Mouse (Mus musculus) lung, adult 10 weeks (tissue): ENCODE results near the gene Med20. TPM values are rescaled to one million over a fixed set of nuclear protein-coding genes. Genes with fewer than 3 reads are reported as not detected.

Experiments used
- polyA plus RNA-seq: library from polyadenylated mRNA; stranded (reverse); fragments of 350-450 nt; fragmentation: Illumina TruSeq; extraction: RNeasy Lipid Tissue Mini Kit (QIAGEN cat#74804); gene quantifications from one replicate; pipeline ENCODE4 v1.2.3, GENCODE M21; 2014; ENCODE audit warnings: low read depth, low replicate concordance; ENCODE audit not compliant: insufficient read depth

Gene Med20
- 16.2 TPM for polyA plus RNA-seq

DNA sequence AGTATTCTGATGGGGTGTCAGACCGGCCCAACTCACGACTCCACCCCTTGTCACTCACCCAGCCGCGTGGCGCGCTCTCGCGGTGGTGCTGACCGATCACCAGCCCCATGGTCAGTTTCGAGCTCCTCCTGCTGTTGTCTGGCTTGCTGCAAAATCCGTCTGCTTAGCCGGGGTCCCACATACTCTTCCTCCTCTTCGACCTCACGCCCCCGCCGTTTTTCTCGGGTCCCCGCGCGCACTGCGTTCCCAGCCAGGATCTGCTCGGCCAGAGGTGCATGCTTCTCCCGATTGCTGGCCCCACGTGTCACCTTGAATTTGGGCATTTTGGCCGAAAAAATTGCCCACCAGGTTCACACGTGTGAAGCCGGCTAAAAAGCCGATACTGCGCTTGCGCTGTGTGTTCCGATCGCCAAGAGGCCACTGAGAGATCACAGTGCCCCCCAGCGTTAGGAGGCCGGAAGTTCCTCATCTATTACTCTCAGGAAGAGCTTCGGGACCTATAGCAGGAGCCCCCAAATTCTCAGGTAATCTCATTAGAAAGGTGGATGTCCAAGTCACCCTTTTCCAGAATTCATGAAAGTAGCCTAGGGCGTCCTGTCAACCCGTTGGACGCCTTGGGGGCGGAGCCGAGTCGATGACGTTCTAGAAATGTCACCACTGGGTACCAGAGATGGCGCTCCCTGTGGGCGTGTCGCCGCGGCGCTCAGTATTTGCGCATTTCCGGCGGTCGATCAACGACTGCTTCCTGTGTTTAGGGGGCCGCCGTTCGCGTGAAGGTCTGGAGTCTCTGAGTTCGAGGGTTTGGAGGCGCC is at the start of gene Med20, which contains the start of the genes Bysl and Gm20517:
Gene Med20, plus strand, starts transcription at position 734 of the 812 bp plus-strand sequence.
Gene Bysl, minus strand, starts transcription at position 644 of the 812 bp plus-strand sequence.
Gene Gm20517, plus strand, starts transcription at position 741 of the 812 bp plus-strand sequence.

DNA sequence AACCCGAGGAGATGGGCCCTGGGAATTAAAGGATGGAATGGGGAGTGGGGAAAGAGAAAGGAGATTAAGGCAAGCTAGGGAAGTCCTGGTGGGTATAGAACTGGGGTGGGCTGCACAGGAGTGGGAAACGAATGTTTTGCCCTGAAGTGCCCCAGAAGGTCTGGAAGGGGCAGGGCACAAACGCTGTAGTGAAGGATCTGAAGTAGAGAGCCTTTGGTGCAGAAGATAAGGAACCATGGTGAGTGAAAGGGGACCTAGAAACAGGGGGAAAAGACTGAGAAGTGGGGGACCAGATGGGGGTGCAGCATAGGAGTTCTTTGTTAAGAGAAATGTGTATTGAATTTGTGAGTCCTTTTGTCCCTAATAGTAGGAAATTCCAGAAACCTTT is 19.3 kb downstream of the Med20 start, which contains the start of gene Usp49:
Gene Usp49, plus strand, starts transcription at position 13 of the 388 bp plus-strand sequence.

Other genes with a start within 250 kb of the Med20 start
- 32.4 TPM for gene Mrps10, start 242.7 kb upstream of the Med20 start, polyA plus RNA-seq
- 0.41 TPM for gene Guca1b, start 226.2 kb upstream of the Med20 start, polyA plus RNA-seq
- 1.5 TPM for gene Guca1a, start 211.0 kb upstream of the Med20 start, polyA plus RNA-seq
- 9.8 TPM for gene AI661453, start 175.0 kb upstream of the Med20 start, polyA plus RNA-seq
- 0.48 TPM for gene 1700001C19Rik, start 174.2 kb upstream of the Med20 start, polyA plus RNA-seq
- 14.3 TPM for gene Taf8, start 109.3 kb upstream of the Med20 start, polyA plus RNA-seq
- gene Ccnd3, start 106.5 kb upstream of the Med20 start, polyA plus RNA-seq: 106 TPM
- gene Bysl, start 90 bp upstream of the Med20 start, polyA plus RNA-seq: 7.0 TPM
- gene Gm20517, start within 50 bp of the Med20 start, polyA plus RNA-seq: 0.87 TPM
- 1.2 TPM for gene Usp49, start 19.1 kb downstream of the Med20 start, polyA plus RNA-seq
- gene Tomm6, start 76.8 kb downstream of the Med20 start, polyA plus RNA-seq: 201 TPM
- 3.5 TPM for gene Frs3, start 77.4 kb downstream of the Med20 start, polyA plus RNA-seq
- gene Gm21981, start 82.9 kb downstream of the Med20 start, polyA plus RNA-seq: 0.64 TPM
- gene Prickle4, start 83.2 kb downstream of the Med20 start, polyA plus RNA-seq: 1.5 TPM
- gene Pgc, start 115.3 kb downstream of the Med20 start, polyA plus RNA-seq: 0.56 TPM
- 21.7 TPM for gene Tfeb, start 125.4 kb downstream of the Med20 start, polyA plus RNA-seq
- gene Mdfi, start 223.1 kb downstream of the Med20 start, polyA plus RNA-seq: 7.6 TPM